Mouse (Mus musculus): ENCODE data around the gene Gfpt1. TPM values are rescaled to one million over a fixed set of nuclear protein-coding genes. Genes with fewer than 3 reads are reported as not detected.
A peak's percentile ranks its signal among the peaks of the same experiment; 100 is the strongest.

Gfpt1 gene
- polyA plus RNA-seq, 1 experiment from 2014 or later: 14.1 TPM

DNA sequence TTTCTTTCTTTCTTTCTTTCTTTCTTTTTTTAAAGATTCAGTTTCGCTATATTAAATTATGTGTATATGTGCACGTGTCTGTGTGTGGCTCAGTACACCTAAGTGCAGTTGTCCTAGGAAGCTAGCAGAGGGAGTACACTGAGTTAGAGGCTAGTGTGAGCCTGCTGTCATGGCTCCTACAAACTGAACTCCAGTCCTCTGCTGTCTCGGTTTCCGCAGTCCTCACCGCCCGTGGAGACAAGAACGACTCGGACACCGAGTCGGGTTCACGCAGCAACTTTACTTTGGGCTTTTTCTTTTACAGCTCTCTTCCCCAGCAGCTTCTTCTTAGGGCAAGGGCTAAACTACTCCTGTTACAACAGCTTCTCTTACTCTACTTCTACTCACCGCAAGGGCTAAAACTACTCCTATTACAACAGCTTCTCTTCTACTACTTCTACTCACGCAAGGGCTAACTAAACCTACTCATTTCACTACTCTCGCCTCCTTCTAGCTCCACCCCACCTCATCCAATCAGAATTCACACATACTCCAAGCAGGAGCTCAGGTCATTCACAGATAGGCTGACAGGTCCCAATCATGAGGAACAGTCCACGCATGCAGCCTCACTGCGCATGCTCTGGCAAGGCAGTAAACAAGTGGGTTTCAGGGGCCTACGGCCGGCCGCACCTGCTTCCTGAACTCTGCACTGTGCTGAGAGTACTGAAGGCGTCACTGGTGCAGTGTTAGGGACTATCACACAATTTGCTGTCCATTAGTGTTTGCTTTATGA, 76.6 kb downstream of the Gfpt1 start:
- Histone ChIP-seq H3K4me1 (ENCODE audit: control insufficient read depth, insufficient read depth, low read length) (no peaks in the 10 kb centered on the region), H3K27me3 (ENCODE audit: control insufficient read depth, insufficient read depth, low read length) (no peaks in the 10 kb centered on the region), H3K4me2 (no peak overlapping the region), H3K9ac (ENCODE audit: low read length) (no peak overlapping the region), H3K36me3 (ENCODE audit: control insufficient read depth, insufficient read depth, low read length) (no peaks in the 10 kb centered on the region), H3K9me3 (ENCODE audit: control insufficient read depth, low read length) (no peaks in the 10 kb centered on the region), H3K27ac (ENCODE audit: low read depth, low read length) (no peak overlapping the region), H3K4me3 (ENCODE audit: low read depth, low read length) (no peak overlapping the region)
- 92% methylated on average over 20 of the region's 20 CpGs for WGBS
- no peak for ATAC-seq (ENCODE audit: low FRiP score)
- peak; percentile 33 for DNase-seq (ENCODE audit: low spot score, missing footprints)

DNA sequence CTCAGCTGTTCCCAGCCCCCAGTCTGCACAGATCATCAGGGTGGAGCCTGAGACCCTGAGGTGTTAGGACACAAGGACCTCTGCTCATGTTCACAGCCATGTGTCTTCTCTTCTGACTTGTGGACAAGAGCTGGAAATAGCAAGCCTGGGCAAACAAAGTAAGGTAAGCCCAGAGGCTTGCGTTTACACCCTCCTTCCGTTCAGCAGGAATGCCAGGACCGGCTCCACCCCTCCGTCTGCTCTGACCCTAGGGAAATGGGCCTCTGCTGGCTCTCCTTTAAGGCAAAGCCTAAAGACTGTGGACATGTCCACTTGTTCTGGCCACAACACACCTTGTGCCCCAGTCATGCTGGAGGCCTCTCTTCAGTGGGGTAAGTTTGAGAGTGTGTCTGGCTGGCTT, 77.3 kb downstream of the Gfpt1 start:
- ATAC-seq (ENCODE audit: low FRiP score): no peak
- no peak overlapping the region for H3K4me2 ChIP-seq
- DNase-seq (ENCODE audit: low spot score, missing footprints): no peak
- H3K4me3 ChIP-seq (ENCODE audit: low read depth, low read length): no peak overlapping the region
- H3K4me1 ChIP-seq (ENCODE audit: control insufficient read depth, insufficient read depth, low read length): no peaks in the 10 kb centered on the region
- no peaks in the 10 kb centered on the region for H3K9me3 ChIP-seq (ENCODE audit: control insufficient read depth, low read length)
- no peaks in the 10 kb centered on the region for H3K27me3 ChIP-seq (ENCODE audit: control insufficient read depth, insufficient read depth, low read length)
- no peaks in the 10 kb centered on the region for H3K36me3 ChIP-seq (ENCODE audit: control insufficient read depth, insufficient read depth, low read length)
- 80% methylated on average over 4 of the region's 4 CpGs for WGBS
- no peak overlapping the region for H3K9ac ChIP-seq (ENCODE audit: low read length)
- no peak overlapping the region for H3K27ac ChIP-seq (ENCODE audit: low read depth, low read length)

DNA sequence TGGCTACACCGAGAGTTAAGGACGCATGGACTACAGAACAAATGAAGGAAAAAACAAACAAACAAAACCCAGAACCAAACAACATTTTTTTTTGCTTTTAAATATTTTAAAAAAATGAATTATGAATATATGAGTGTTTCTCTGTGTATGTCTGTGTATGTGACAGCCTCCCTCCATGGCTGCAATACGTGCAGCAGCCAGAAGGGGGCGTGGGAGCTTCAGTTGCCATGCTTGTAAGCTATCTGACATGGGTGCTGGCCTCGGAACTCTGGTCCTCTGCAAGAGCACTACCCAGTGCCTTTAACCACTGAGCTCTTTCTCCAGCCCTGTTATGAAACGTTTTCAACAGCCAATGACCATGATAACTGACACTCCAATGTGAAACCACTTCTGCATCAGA, 78.0 kb downstream of the Gfpt1 start:
- Histone ChIP-seq H3K27me3 (ENCODE audit: control insufficient read depth, insufficient read depth, low read length) (no peaks in the 10 kb centered on the region), H3K4me1 (ENCODE audit: control insufficient read depth, insufficient read depth, low read length) (no peaks in the 10 kb centered on the region), H3K36me3 (ENCODE audit: control insufficient read depth, insufficient read depth, low read length) (no peaks in the 10 kb centered on the region), H3K4me3 (ENCODE audit: low read depth, low read length) (no peak overlapping the region), H3K4me2 (no peak overlapping the region), H3K9ac (ENCODE audit: low read length) (no peak overlapping the region), H3K9me3 (ENCODE audit: control insufficient read depth, low read length) (no peaks in the 10 kb centered on the region), H3K27ac (ENCODE audit: low read depth, low read length) (no peak overlapping the region)
- DNase-seq (ENCODE audit: low spot score, missing footprints): peak; percentile 60
- ATAC-seq (ENCODE audit: low FRiP score): no peak
- 83% methylated on average over 6 of the region's 6 CpGs for WGBS

DNA sequence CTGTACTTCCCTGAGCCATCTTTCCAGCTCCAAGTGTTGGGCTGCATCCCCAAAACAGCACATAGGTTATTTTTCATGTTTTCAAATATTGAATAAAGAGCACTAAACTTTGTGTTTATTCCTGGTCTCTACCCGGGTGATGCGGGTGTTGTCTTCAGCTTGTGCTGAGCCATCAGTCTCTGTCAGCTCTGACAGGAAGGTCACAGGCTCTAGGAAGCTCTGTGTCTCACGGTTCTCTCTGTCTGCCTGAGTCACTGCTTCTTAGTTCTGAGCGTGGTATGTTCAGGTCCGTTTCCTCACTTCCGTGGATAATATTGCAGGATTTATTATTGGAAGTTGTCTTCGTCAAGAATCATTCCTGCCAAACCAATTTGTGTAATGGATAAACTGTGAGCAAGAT, 79.3 kb downstream of the Gfpt1 start:
- no peak overlapping the region for H3K4me3 ChIP-seq (ENCODE audit: low read depth, low read length)
- DNase-seq (ENCODE audit: low spot score, missing footprints): peak; percentile 75
- 91% methylated on average over 7 of the region's 7 CpGs for WGBS
- no peak overlapping the region for H3K4me2 ChIP-seq
- no peaks in the 10 kb centered on the region for H3K27me3 ChIP-seq (ENCODE audit: control insufficient read depth, insufficient read depth, low read length)
- no peaks in the 10 kb centered on the region for H3K9me3 ChIP-seq (ENCODE audit: control insufficient read depth, low read length)
- H3K4me1 ChIP-seq (ENCODE audit: control insufficient read depth, insufficient read depth, low read length): no peaks in the 10 kb centered on the region
- no peak overlapping the region for H3K9ac ChIP-seq (ENCODE audit: low read length)
- no peaks in the 10 kb centered on the region for H3K36me3 ChIP-seq (ENCODE audit: control insufficient read depth, insufficient read depth, low read length)
- H3K27ac ChIP-seq (ENCODE audit: low read depth, low read length): no peak overlapping the region
- no peak for ATAC-seq (ENCODE audit: low FRiP score)

DNA sequence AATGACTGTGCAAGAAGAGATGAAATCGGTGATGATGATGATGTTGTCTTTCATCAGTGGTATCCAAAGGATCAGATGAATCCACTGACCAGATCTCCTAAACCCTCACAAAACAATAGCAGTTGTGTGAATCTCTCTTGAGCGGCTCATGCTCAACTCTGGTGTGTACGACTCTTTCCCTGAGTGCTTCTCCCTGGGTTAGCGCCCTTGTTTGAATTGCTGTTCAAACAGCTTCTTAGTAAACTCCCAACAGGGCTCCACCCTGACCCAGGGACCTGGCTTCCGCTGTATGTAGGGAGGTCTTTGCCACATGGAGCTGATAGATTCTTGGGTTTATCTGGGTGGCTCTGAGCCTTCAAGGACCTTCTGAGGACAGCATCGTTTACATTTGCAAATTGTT, 80.8 kb downstream of the Gfpt1 start:
- ATAC-seq (ENCODE audit: low FRiP score) (no peak), DNase-seq (ENCODE audit: low spot score, missing footprints) (peak; percentile 56)
- Histone ChIP-seq H3K9ac (ENCODE audit: low read length) (no peak overlapping the region), H3K27ac (ENCODE audit: low read depth, low read length) (no peak overlapping the region), H3K4me2 (no peak overlapping the region), H3K27me3 (ENCODE audit: control insufficient read depth, insufficient read depth, low read length) (no peaks in the 10 kb centered on the region), H3K36me3 (ENCODE audit: control insufficient read depth, insufficient read depth, low read length) (no peaks in the 10 kb centered on the region), H3K4me3 (ENCODE audit: low read depth, low read length) (no peak overlapping the region), H3K4me1 (ENCODE audit: control insufficient read depth, insufficient read depth, low read length) (no peaks in the 10 kb centered on the region), H3K9me3 (ENCODE audit: control insufficient read depth, low read length) (no peaks in the 10 kb centered on the region)
- WGBS: 87% methylated on average over 6 of the region's 6 CpGs

DNA sequence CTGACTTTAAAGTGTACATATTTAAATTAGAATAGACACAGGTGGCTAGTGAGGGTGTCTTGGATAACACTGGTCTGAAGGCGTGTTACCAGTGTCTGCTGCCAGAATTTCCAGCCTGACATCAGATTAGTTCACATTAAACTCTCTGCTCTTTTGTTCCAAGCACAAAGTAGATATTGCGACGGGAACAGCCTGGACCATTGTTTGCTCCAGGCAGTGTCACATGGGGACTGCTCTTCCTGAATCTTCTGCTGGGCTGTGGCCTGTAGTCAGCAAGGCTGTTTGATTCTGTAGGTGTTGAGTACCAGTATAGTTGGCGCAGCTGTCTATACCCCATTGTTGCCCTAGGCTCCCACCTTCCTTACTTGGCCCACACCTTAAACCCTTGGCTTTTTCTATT, 81.3 kb downstream of the Gfpt1 start:
- Histone ChIP-seq H3K27me3 (ENCODE audit: control insufficient read depth, insufficient read depth, low read length) (no peaks in the 10 kb centered on the region), H3K9ac (ENCODE audit: low read length) (no peak overlapping the region), H3K9me3 (ENCODE audit: control insufficient read depth, low read length) (no peaks in the 10 kb centered on the region), H3K36me3 (ENCODE audit: control insufficient read depth, insufficient read depth, low read length) (no peaks in the 10 kb centered on the region), H3K4me2 (no peak overlapping the region), H3K27ac (ENCODE audit: low read depth, low read length) (no peak overlapping the region), H3K4me1 (ENCODE audit: control insufficient read depth, insufficient read depth, low read length) (no peaks in the 10 kb centered on the region), H3K4me3 (ENCODE audit: low read depth, low read length) (no peak overlapping the region)
- no peak for ATAC-seq (ENCODE audit: low FRiP score)
- no peak for DNase-seq (ENCODE audit: low spot score, missing footprints)
- 91% methylated on average over 4 of the region's 4 CpGs for WGBS

DNA sequence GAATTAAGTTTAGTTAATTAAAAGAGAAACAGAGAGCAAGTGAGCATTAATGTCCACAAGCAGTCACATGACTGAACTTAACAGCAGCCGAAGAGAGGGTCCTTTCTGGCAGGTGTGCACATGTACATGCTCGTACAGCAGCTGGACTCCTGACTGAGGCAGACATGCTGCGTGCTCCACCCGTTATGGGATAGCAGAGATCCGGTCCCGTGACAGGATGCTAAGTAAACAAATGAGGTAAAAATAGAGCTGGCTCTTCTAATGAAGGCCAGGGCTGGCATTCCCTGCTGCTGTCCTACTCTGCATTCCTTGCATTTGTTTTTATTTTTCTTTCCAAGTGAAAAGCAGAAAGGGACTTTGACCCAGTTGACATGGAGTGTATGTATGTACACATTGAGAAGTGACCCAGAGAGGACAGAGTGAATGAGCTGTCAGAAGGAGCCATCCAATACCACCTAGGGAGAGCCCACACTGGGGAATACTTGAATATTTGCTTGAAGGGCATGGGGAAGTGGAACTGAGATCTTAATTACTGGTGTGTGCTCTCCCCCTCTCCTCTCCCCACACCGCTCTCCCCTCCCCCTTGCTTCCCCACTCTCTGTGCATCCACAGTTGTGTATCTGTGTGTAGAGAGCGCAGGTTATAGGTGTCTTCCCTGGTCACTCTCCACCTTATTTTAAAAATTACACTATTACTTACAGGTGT, 84.6 kb downstream of the Gfpt1 start:
- Histone ChIP-seq H3K9me3 (ENCODE audit: control insufficient read depth, low read length) (no peaks in the 10 kb centered on the region), H3K27ac (ENCODE audit: low read depth, low read length) (no peak overlapping the region), H3K4me2 (no peak overlapping the region), H3K9ac (ENCODE audit: low read length) (no peak overlapping the region), H3K4me1 (ENCODE audit: control insufficient read depth, insufficient read depth, low read length) (no peaks in the 10 kb centered on the region), H3K27me3 (ENCODE audit: control insufficient read depth, insufficient read depth, low read length) (no peaks in the 10 kb centered on the region), H3K4me3 (ENCODE audit: low read depth, low read length) (no peak overlapping the region), H3K36me3 (ENCODE audit: control insufficient read depth, insufficient read depth, low read length) (no peaks in the 10 kb centered on the region)
- no peak for ATAC-seq (ENCODE audit: low FRiP score)
- WGBS: 73% methylated on average over 8 of the region's 8 CpGs
- peak; percentile 44 for DNase-seq (ENCODE audit: low spot score, missing footprints)

DNA sequence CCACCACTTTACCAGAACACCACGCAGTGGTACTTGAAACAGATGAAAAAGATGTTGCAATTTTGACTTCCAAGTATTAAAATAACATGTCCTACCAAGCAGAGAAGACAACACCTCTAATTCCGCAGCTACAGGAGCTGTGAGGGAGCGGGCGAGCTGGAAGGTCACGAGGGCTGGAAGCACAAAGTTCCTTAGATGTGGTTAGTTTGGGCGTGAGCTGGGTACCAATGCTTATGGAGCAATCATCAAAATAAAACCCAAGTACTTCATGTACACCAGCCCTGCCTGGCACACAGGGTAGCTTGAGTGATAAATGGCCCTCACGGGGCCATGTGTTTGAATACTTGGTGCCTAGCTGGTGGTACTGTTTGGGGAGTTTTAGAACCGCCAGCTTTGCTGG, 87.2 kb downstream of the Gfpt1 start:
- 93% methylated on average over 8 of the region's 8 CpGs for WGBS
- H3K4me1 ChIP-seq (ENCODE audit: control insufficient read depth, insufficient read depth, low read length): no peaks in the 10 kb centered on the region
- no peaks in the 10 kb centered on the region for H3K9me3 ChIP-seq (ENCODE audit: control insufficient read depth, low read length)
- H3K9ac ChIP-seq (ENCODE audit: low read length): no peak overlapping the region
- H3K4me2 ChIP-seq: no peak overlapping the region
- H3K36me3 ChIP-seq (ENCODE audit: control insufficient read depth, insufficient read depth, low read length): no peaks in the 10 kb centered on the region
- ATAC-seq (ENCODE audit: low FRiP score) (no peak), DNase-seq (ENCODE audit: low spot score, missing footprints) (peak; percentile 10)
- no peaks in the 10 kb centered on the region for H3K27me3 ChIP-seq (ENCODE audit: control insufficient read depth, insufficient read depth, low read length)
- H3K4me3 ChIP-seq (ENCODE audit: low read depth, low read length): no peak overlapping the region
- no peak overlapping the region for H3K27ac ChIP-seq (ENCODE audit: low read depth, low read length)

DNA sequence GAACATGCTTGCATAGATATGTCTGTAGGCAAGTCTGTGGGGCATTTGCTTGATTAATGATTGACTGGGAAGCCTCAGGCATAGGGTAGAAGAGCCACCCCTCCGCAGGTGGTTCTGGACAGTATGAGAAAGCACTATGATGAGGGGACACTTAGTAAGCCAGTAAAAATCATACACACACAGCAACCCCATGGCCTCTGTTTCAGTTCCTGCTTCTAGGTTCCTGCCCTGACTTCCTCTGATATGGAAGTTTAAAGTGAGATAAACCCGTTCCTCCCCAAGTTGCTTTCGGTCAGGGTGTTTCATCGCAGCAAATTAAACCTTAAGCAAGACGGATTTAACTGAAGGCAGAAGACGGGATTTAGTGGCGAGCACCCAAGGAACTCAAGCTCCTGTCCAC, 88.0 kb downstream of the Gfpt1 start:
- no peak for ATAC-seq (ENCODE audit: low FRiP score)
- peak; percentile 12 for DNase-seq (ENCODE audit: low spot score, missing footprints)
- no peak overlapping the region for H3K4me3 ChIP-seq (ENCODE audit: low read depth, low read length)
- H3K4me1 ChIP-seq (ENCODE audit: control insufficient read depth, insufficient read depth, low read length): no peaks in the 10 kb centered on the region
- no peaks in the 10 kb centered on the region for H3K36me3 ChIP-seq (ENCODE audit: control insufficient read depth, insufficient read depth, low read length)
- H3K9me3 ChIP-seq (ENCODE audit: control insufficient read depth, low read length): no peaks in the 10 kb centered on the region
- no peaks in the 10 kb centered on the region for H3K27me3 ChIP-seq (ENCODE audit: control insufficient read depth, insufficient read depth, low read length)
- H3K27ac ChIP-seq (ENCODE audit: low read depth, low read length): no peak overlapping the region
- no peak overlapping the region for H3K9ac ChIP-seq (ENCODE audit: low read length)
- WGBS: 93% methylated on average over 7 of the region's 7 CpGs
- no peak overlapping the region for H3K4me2 ChIP-seq

All from midbrain, embryonic 11.5 days (tissue).